Mouse (Mus musculus) adrenal gland, adult 2 months (tissue): Measurements from ENCODE around the gene Pcdh8. TPM values are rescaled to one million over a fixed set of nuclear protein-coding genes. Genes with fewer than 3 reads are reported as not detected.
A peak's percentile ranks its signal among the peaks of the same experiment; 100 is the strongest.

Source experiments
- DNase-seq: peaks from one replicate; pipeline ENCODE4 v3.0.0; 2021
- long read RNA-seq: library from polyadenylated mRNA; stranded (forward); transcript quantifications from one replicate; pipeline ENCODE4 v2.0.0, GENCODE M21; 2021
- polyA plus RNA-seq: library from polyadenylated mRNA; depleted of rRNA; stranded (reverse); fragments of >200 nt; gene quantifications from 2 replicates; pipeline ENCODE4 v1.2.3, GENCODE M21; 2012; rRNA removed
- total RNA-seq, 2 experiments: library from RNA; stranded (reverse); gene quantifications; 2 replicates each; pipeline ENCODE4 v1.2.3; 2021

Gene Pcdh8
- under 1 TPM in 1 of 2 experiments, not detected in 1; 0.37 TPM for total RNA-seq
- 0.04 and 0.06 TPM in 2 replicates for polyA plus RNA-seq
- long read RNA-seq: 0 reads

- DNase-seq: peak; percentile 86
Measured at GRCm38 (mm10) chr14:79771094-79771535, at the start of gene Pcdh8. Gene Pcdh8, minus strand, starts transcription at chr14:79771312.

- DNase-seq: no peak
Measured at GRCm38 (mm10) chr14:79814709-79815108, 43.6 kb upstream of the Pcdh8 start.

GRCm38 (mm10) chr14:79814084-79814483 is 43.0 kb upstream of the Pcdh8 start:
- DNase-seq: no peak

GRCm38 (mm10) chr14:79793179-79793578 is 22.1 kb upstream of the Pcdh8 start:
- DNase-seq: no peak

GRCm38 (mm10) chr14:79789535-79789934 is 18.4 kb upstream of the Pcdh8 start:
- DNase-seq: no peak

- DNase-seq: no peak
Measured at GRCm38 (mm10) chr14:79788656-79789204, 17.6 kb upstream of the Pcdh8 start.

GRCm38 (mm10) chr14:79787918-79788317 is 16.8 kb upstream of the Pcdh8 start:
- DNase-seq: no peak

GRCm38 (mm10) chr14:79785400-79785799 is 14.3 kb upstream of the Pcdh8 start:
- DNase-seq: no peak

- DNase-seq: no peak
Measured at GRCm38 (mm10) chr14:79780889-79781288, 9.8 kb upstream of the Pcdh8 start.

- DNase-seq: no peak
Measured at GRCm38 (mm10) chr14:79780332-79780731, 9.2 kb upstream of the Pcdh8 start.

GRCm38 (mm10) chr14:79779841-79780240 is 8.7 kb upstream of the Pcdh8 start:
- DNase-seq: no peak

GRCm38 (mm10) chr14:79773425-79774391 is 2.6 kb upstream of the Pcdh8 start:
- DNase-seq: no peak

- no peak for DNase-seq
Measured at GRCm38 (mm10) chr14:79771802-79772511, 845 bp upstream of the Pcdh8 start.

- no peak for DNase-seq
Measured at GRCm38 (mm10) chr14:79770306-79771093, 612 bp downstream of the Pcdh8 start.

- peak; percentile 86 for DNase-seq
Measured at GRCm38 (mm10) chr14:79769618-79770017, 1.5 kb downstream of the Pcdh8 start.

GRCm38 (mm10) chr14:79768996-79769395 is 2.1 kb downstream of the Pcdh8 start:
- DNase-seq: peak; percentile 58

- no peak for DNase-seq
Measured at GRCm38 (mm10) chr14:79768076-79768830, 2.9 kb downstream of the Pcdh8 start.

- no peak for DNase-seq
Measured at GRCm38 (mm10) chr14:79767601-79768000, 3.5 kb downstream of the Pcdh8 start.

- DNase-seq: no peak
Measured at GRCm38 (mm10) chr14:79765196-79765765, 5.8 kb downstream of the Pcdh8 start.

- peak; percentile 43 for DNase-seq
Measured at GRCm38 (mm10) chr14:79754601-79755222, 16.4 kb downstream of the Pcdh8 start.
